Mouse (Mus musculus) C2C12 (cell line): ENCODE measurements at regions not wholly inside any gene's neighbourhood (a gene's known extent, or its start where the extent isn't known, plus 50 kb on each side); places are given as distances from the start of the nearest gene placed in this dataset.

Experiments used
- CEBPB ChIP-seq: IDR thresholded peaks from one replicate; pipeline ENCODE4 v1.6.1; 2011; ENCODE audit warnings: low read depth, mild to moderate bottlenecking, control low read depth, moderate library complexity
- CTCF ChIP-seq: IDR thresholded peaks from one replicate; pipeline ENCODE4 v1.5.1; 2011; ENCODE audit not compliant: control insufficient read depth, insufficient read depth, insufficient read length
- MAX ChIP-seq: IDR thresholded peaks from one replicate; pipeline ENCODE4 v1.6.1; 2011; ENCODE audit warnings: mild to moderate bottlenecking, control low read depth
- MYOD1 ChIP-seq: IDR thresholded peaks from one replicate; pipeline ENCODE4 v1.6.1; 2011; ENCODE audit warnings: low read depth; ENCODE audit not compliant: control insufficient read depth, insufficient read length
- MYOG ChIP-seq: IDR thresholded peaks from one replicate; pipeline ENCODE4 v1.6.1; 2011; ENCODE audit not compliant: control insufficient read depth, insufficient read length; ENCODE audit errors: extremely low read depth
- USF1 ChIP-seq: IDR thresholded peaks from one replicate; pipeline ENCODE4 v1.6.1; 2011; ENCODE audit warnings: low read depth, mild to moderate bottlenecking, control low read depth, moderate library complexity

- TF ChIP-seq CTCF = no peak
- TF ChIP-seq MYOG = no peak
- no peak for TF ChIP-seq MAX
- no peak for TF ChIP-seq CEBPB
- TF ChIP-seq USF1 = no peak
- no peak for TF ChIP-seq MYOD1
Measured at GRCm38 (mm10) chr4:72996102-72996501, 143.7 kb upstream of the Aldoart1 start.
